Mouse (Mus musculus): ENCODE data around the gene Slc4a4.

GRCm38 (mm10) chr5:89146276-89146675 lies 259.7 kb downstream of the Slc4a4 start:
- TF ChIP-seq CTCF (IDR thresholded peaks at IDR 0.05; ENCODE audit: control insufficient read depth, insufficient read depth, low read length) (no peak), POLR2A (IDR thresholded peaks at IDR 0.05; ENCODE audit: borderline replicate concordance, control insufficient read depth, low read depth, low read length) (no peak)
